Mouse (Mus musculus) limb, embryonic 10.5 days (tissue): ENCODE measurements around the gene Mkks. TPM values are rescaled to one million over a fixed set of nuclear protein-coding genes. Genes with fewer than 3 reads are reported as not detected.
A peak's percentile ranks its signal among the peaks of the same experiment; 100 is the strongest.
"Not testable (repeated sequence)": the region's sequence is repeated elsewhere in the genome, so short reads cannot be mapped to it uniquely, and the experiment has no call there.

ENCODE experiments used
- DNase-seq: peaks from one replicate; pipeline ENCODE4 v3.0.0-alpha.2; 2017; ENCODE audit warnings: low spot score
- H3K27ac ChIP-seq: fragments of 300-500 bp; sonication (generic); 2 replicates; pipeline ENCODE4 v1.5.1; 2016; ENCODE audit warnings: mild to moderate bottlenecking
- H3K27me3 ChIP-seq: fragments of 300-500 bp; sonication (generic); 2 replicates; pipeline ENCODE4 v1.6.1; 2016; ENCODE audit warnings: low read depth, mild to moderate bottlenecking; ENCODE audit not compliant: poor library complexity, severe bottlenecking
- H3K36me3 ChIP-seq: fragments of 300-500 bp; sonication (generic); 2 replicates; pipeline ENCODE4 v1.6.1; 2016; ENCODE audit warnings: mild to moderate bottlenecking, moderate library complexity
- H3K4me1 ChIP-seq: fragments of 300-500 bp; sonication (generic); 2 replicates; pipeline ENCODE4 v1.6.1; 2016
- H3K4me3 ChIP-seq: fragments of 300-500 bp; sonication (generic); 2 replicates; pipeline ENCODE4 v1.5.1; 2016; ENCODE audit warnings: mild to moderate bottlenecking, moderate library complexity
- H3K9me3 ChIP-seq: fragments of 300-500 bp; sonication (generic); replicated peaks from 2 replicates; pipeline ENCODE4 v1.6.1; 2016; ENCODE audit warnings: mild to moderate bottlenecking
- WGBS: fragments of 180-500 bp; shearing (Covaris S2); methylation state at CpG from one replicate; pipeline ENCODE4 v1.1.7; 2016; 5-methylcytosine and 5-hydroxymethylcytosine counted together
- polyA plus RNA-seq: library from polyadenylated mRNA; unstranded; fragments of >200 nt; fragmentation: Nextera tagmentation; extraction: Ambion mirVana; gene quantifications from 2 replicates; pipeline ENCODE4 v1.2.1, GENCODE M21; 2016

Mkks gene
- polyA plus RNA-seq, 1 experiment from 2014 or later, result 11.8 TPM

DNA sequence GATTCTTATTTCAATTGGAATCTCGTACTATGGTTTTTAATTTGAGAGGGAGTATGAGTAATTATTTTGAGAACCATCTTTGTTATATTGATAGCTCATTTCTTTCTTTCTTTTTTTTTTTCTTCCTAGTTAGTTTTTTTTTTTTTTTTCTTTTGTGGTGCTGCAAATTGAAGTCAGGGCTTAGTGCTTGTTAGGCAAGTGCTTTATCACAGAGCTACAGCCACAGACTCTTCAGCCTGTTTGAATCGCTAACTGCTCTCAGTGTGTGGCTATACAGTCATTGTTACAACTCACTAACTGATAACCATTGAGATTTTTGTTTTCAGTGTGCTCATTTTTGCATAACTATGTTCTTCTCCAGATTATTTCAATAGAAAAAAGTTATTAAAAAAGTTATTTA, 3.3 kb upstream of the Mkks start:
- peaks cover under 1% of the 10 kb centered on the region; the same call in 1 of the 2 replicates for H3K36me3 ChIP-seq
- H3K27ac ChIP-seq, result no peak overlapping the region
- 90% methylated on average over 2 of the region's 2 CpGs for WGBS
- no peak for DNase-seq
- peaks cover 4% of the 10 kb centered on the region; the same call in 1 of the 2 replicates for H3K4me1 ChIP-seq
- no peaks in the 10 kb centered on the region for H3K9me3 ChIP-seq
- H3K27me3 ChIP-seq, result no peaks in the 10 kb centered on the region
- H3K4me3 ChIP-seq, result no peak overlapping the region

DNA sequence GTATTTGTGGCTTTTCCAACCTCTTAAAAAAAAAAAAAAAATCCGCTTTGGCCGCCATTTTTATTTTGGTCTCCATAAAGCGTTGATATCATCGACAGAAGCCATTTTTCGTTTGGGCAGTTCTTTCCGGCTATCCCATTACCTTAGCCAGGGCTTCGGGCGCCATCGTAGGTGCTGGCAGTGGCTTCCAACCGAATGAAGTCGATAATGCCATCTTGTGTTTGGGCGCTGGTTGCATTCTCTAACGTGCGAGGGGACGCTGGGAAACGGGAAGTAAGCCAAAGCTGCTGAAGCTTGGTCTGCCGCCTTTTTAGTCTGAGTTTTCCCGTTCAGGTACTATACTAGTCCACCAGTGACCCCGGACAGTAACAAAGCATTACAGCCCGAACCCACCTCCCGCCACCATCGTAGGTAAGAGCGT, 772 bp upstream of the Mkks start:
- H3K27me3 ChIP-seq, result no peaks in the 10 kb centered on the region
- under 1% methylated on average over 23 of the region's 23 CpGs for WGBS
- peaks cover 4% of the 10 kb centered on the region; the same call in 1 of the 2 replicates for H3K4me1 ChIP-seq
- no peaks in the 10 kb centered on the region for H3K9me3 ChIP-seq
- H3K36me3 ChIP-seq, result peaks cover 4% of the 10 kb centered on the region; the same call in 1 of the 2 replicates
- H3K27ac ChIP-seq, result peak overlapping the region; percentile 97
- DNase-seq, result peak; percentile 84
- H3K4me3 ChIP-seq, result peak overlapping the region; percentile 78

GRCm38 (mm10) chr2:136890716-136891067, 497 bp downstream of the Mkks start:
- H3K9me3 ChIP-seq, H3K4me1 ChIP-seq, H3K27me3 ChIP-seq, H3K36me3 ChIP-seq, DNase-seq: not testable (repeated sequence)
- peak overlapping the region; percentile 78 for H3K4me3 ChIP-seq
- H3K27ac ChIP-seq, result peak overlapping the region; percentile 97
- WGBS, result 7% methylated on average over 15 of the region's 15 CpGs

GRCm38 (mm10) chr2:136886846-136887245, 4.3 kb downstream of the Mkks start:
- no peak overlapping the region for H3K27ac ChIP-seq
- no peaks in the 10 kb centered on the region for H3K27me3 ChIP-seq
- H3K4me1 ChIP-seq, result no peaks in the 10 kb centered on the region
- no peak overlapping the region for H3K4me3 ChIP-seq
- H3K9me3 ChIP-seq, result no peaks in the 10 kb centered on the region
- no peak for DNase-seq
- H3K36me3 ChIP-seq, result peaks cover 37% of the 10 kb centered on the region
- WGBS, result 78% methylated on average over 4 of the region's 4 CpGs

- no peak for DNase-seq
- Histone ChIP-seq H3K27ac (no peak within 1 kb of the TSS), H3K9me3 (no peaks in the 10 kb centered on the region), H3K27me3 (no peaks in the 10 kb centered on the region), H3K36me3 (peaks cover 50% of the 10 kb centered on the region), H3K4me3 (no peak within 1 kb of the TSS), H3K4me1 (no peaks in the 10 kb centered on the region)
- WGBS, result 95% methylated on average over 2 of the region's 2 CpGs
Observed at GRCm38 (mm10) chr2:136885579-136885978, 5.6 kb downstream of the Mkks start, which contains the start of gene AL731706.2. AL731706.2 (minus strand) TSS chr2:136885679.

- H3K4me3 ChIP-seq, result no peak overlapping the region
- H3K9me3 ChIP-seq, result no peaks in the 10 kb centered on the region
- peaks cover 18% of the 10 kb centered on the region for H3K4me1 ChIP-seq
- no peak for DNase-seq
- WGBS, result 61% methylated on average over 5 of the region's 5 CpGs
- H3K36me3 ChIP-seq, result no peaks in the 10 kb centered on the region
- no peaks in the 10 kb centered on the region for H3K27me3 ChIP-seq
- peak overlapping the region; percentile 58; the same call in 1 of the 2 replicates for H3K27ac ChIP-seq
Observed at GRCm38 (mm10) chr2:136854543-136855388, 36.4 kb downstream of the Mkks start.

DNA sequence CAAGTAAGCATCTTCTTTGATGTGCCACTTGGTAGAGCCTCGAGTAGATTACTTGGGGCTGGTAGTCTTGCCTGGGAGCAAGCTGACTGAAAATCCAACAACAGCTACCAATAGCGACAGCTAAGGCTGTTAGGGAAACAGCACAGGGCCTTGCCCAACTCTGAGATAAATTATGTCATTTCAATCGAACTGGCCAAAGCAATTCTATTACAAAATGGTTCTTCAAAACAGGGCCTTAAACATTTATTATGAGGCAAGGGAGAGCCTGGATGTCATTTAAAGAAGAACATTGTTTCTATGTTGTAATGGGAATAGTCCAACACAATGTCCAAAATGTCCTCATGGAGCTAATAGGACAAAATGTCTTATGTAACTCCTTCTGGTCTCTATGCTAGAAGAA, 40.8 kb downstream of the Mkks start:
- H3K9me3 ChIP-seq, result no peaks in the 10 kb centered on the region
- H3K36me3 ChIP-seq, result no peaks in the 10 kb centered on the region
- no peak overlapping the region for H3K27ac ChIP-seq
- peaks cover 14% of the 10 kb centered on the region for H3K4me1 ChIP-seq
- WGBS, result 69% methylated on average over 3 of the region's 3 CpGs
- no peak overlapping the region for H3K4me3 ChIP-seq
- no peaks in the 10 kb centered on the region for H3K27me3 ChIP-seq
- DNase-seq, result no peak

- Histone ChIP-seq H3K27ac (no peak overlapping the region), H3K4me3 (no peak overlapping the region), H3K27me3 (no peaks in the 10 kb centered on the region), H3K9me3 (no peaks in the 10 kb centered on the region), H3K36me3 (no peaks in the 10 kb centered on the region), H3K4me1 (no peaks in the 10 kb centered on the region)
- no peak for DNase-seq
- WGBS, result 59% methylated on average over 1 of the region's 1 CpGs
Observed at GRCm38 (mm10) chr2:136837994-136838393, 53.2 kb downstream of the Mkks start.

- H3K27me3 ChIP-seq, result no peaks in the 10 kb centered on the region
- no peak overlapping the region for H3K27ac ChIP-seq
- WGBS, result 73% methylated on average over 3 of the region's 3 CpGs
- H3K4me3 ChIP-seq, result no peak overlapping the region
- no peaks in the 10 kb centered on the region for H3K9me3 ChIP-seq
- DNase-seq, result no peak
- no peaks in the 10 kb centered on the region for H3K4me1 ChIP-seq
- no peaks in the 10 kb centered on the region for H3K36me3 ChIP-seq
Observed at GRCm38 (mm10) chr2:136835882-136836281, 55.3 kb downstream of the Mkks start.

DNA sequence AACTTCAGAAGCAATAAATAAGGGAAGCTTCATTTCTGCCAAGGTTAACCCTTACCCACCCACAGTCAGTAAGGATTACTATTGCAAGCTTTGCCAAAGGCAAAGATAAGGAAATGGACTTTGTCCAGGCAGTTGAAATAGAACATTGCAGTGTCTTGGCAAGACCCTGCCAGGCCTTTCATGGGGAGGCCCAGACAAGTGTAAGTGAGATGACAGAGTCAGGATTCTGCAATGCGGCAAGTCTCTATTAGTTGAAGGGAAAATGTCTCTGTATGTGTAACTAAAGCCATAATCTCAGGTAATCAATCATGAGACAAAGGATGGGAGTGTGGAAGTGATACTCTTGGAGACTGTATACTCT, 56.5 kb downstream of the Mkks start:
- Histone ChIP-seq H3K27ac (no peak overlapping the region), H3K27me3 (no peaks in the 10 kb centered on the region), H3K9me3 (no peaks in the 10 kb centered on the region), H3K4me1 (no peaks in the 10 kb centered on the region), H3K36me3 (no peaks in the 10 kb centered on the region), H3K4me3 (no peak overlapping the region)
- 85% methylated on average over 1 of the region's 1 CpGs for WGBS
- DNase-seq, result no peak

- H3K9me3 ChIP-seq, result no peaks in the 10 kb centered on the region
- no peaks in the 10 kb centered on the region for H3K27me3 ChIP-seq
- no peak overlapping the region for H3K4me3 ChIP-seq
- no peaks in the 10 kb centered on the region for H3K36me3 ChIP-seq
- H3K27ac ChIP-seq, result no peak overlapping the region
- no peak for DNase-seq
- 84% methylated on average over 3 of the region's 3 CpGs for WGBS
- no peaks in the 10 kb centered on the region for H3K4me1 ChIP-seq
Observed at GRCm38 (mm10) chr2:136833976-136834714, 57.0 kb downstream of the Mkks start.

DNA sequence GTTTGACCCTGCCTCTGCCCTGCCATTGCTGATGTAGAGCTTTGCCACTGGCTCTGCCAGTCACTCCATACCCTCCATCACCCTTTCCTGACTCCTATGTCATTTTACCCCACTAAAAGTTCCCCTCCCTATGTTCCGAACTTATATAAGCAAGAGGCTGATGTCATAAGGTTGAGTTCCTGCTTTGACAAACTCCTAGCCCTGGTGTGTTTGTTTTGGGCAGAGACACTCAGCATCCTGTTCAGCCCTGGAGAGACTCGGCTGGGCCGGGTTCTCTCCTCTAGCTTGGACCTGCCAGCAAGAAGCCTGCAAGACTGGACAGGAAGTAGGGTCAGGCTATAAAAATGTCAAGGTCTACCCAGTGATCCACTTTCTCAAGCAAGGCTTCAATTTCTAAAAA, 58.3 kb downstream of the Mkks start:
- Histone ChIP-seq H3K27me3 (no peaks in the 10 kb centered on the region), H3K9me3 (no peaks in the 10 kb centered on the region), H3K4me3 (no peak overlapping the region), H3K36me3 (no peaks in the 10 kb centered on the region), H3K27ac (no peak overlapping the region), H3K4me1 (no peaks in the 10 kb centered on the region)
- DNase-seq, result no peak
- WGBS, result 53% methylated on average over 3 of the region's 3 CpGs

DNA sequence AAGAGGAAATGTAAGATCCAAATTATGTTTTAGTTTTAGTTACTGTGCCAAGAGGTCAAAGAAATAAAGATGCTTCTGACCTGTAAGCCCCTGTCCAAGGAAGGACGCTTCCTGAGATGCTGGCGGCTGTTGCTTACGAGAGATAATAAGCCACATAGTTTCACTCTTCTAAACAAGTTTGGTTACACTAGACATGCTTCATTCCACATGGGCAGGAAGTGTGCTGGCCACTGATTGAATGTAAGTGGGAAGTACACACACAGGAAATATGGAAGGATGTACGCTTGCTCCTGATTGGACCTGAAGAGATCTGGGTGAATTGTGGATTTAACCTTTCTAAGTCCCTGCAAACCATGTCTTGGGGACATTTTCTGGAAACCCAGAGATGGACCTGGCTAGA, 63.6 kb downstream of the Mkks start:
- WGBS, result 85% methylated on average over 4 of the region's 4 CpGs
- Histone ChIP-seq H3K4me3 (no peak overlapping the region), H3K36me3 (no peaks in the 10 kb centered on the region), H3K27ac (no peak overlapping the region), H3K27me3 (no peaks in the 10 kb centered on the region), H3K4me1 (no peaks in the 10 kb centered on the region), H3K9me3 (no peaks in the 10 kb centered on the region)
- no peak for DNase-seq
